Mouse (Mus musculus) cerebellum, adult 2 months (tissue): ENCODE results near the gene Nol11. TPM values are rescaled to one million over a fixed set of nuclear protein-coding genes. Genes with fewer than 3 reads are reported as not detected.
"Not testable (repeated sequence)": the region's sequence is repeated elsewhere in the genome, so short reads cannot be mapped to it uniquely, and the experiment has no call there.

ENCODE experiments used
- DNase-seq, 2 experiments: peaks; one replicate each; pipeline ENCODE4 v3.0.0; 2021
- H3K27ac ChIP-seq: fragments of 200-500 bp; 2 replicates; pipeline ENCODE4 v1.5.1; 2012; ENCODE audit warnings: low read length, control low read depth, inconsistent platforms; ENCODE audit not compliant: insufficient read depth
- H3K27me3 ChIP-seq: fragments of 200-500 bp; 2 replicates; pipeline ENCODE4 v1.6.1; 2012; ENCODE audit warnings: inconsistent platforms, mild to moderate bottlenecking, low read length, moderate library complexity; ENCODE audit not compliant: control insufficient read depth, insufficient read depth
- H3K4me1 ChIP-seq: fragments of 200-500 bp; 2 replicates; pipeline ENCODE4 v1.6.1; 2011; ENCODE audit warnings: low read length; ENCODE audit not compliant: control insufficient read depth, insufficient read depth
- H3K4me3 ChIP-seq: fragments of 200-500 bp; replicated peaks from 2 replicates; pipeline ENCODE3; 2011; ENCODE audit warnings: mild to moderate bottlenecking, low read depth, low read length, control low read depth; ENCODE audit not compliant: insufficient read depth
- CTCF ChIP-seq: fragments of 200-500 bp; IDR thresholded peaks from 2 replicates; pipeline ENCODE4 v1.5.1; 2011; ENCODE audit warnings: low read depth, mild to moderate bottlenecking, control low read depth, low read length, moderate library complexity, borderline replicate concordance; ENCODE audit not compliant: insufficient read depth
- POLR2A ChIP-seq: fragments of 200-500 bp; IDR thresholded peaks from 2 replicates; pipeline ENCODE4 v1.6.1; 2011; ENCODE audit warnings: low read length, control low read depth, borderline replicate concordance; ENCODE audit not compliant: insufficient read depth
- WGBS: fragments of 180-500 bp; shearing (Covaris S2); methylation state at CpG from one replicate; pipeline ENCODE4 v1.1.7; 2018; 5-methylcytosine and 5-hydroxymethylcytosine counted together
- polyA plus RNA-seq: library from polyadenylated mRNA; depleted of rRNA; stranded (reverse); fragments of >200 nt; gene quantifications from 2 replicates; pipeline ENCODE4 v1.2.3, GENCODE M21; 2012

Nol11 gene
- polyA plus RNA-seq, 1 experiment: 20.0 TPM

DNA sequence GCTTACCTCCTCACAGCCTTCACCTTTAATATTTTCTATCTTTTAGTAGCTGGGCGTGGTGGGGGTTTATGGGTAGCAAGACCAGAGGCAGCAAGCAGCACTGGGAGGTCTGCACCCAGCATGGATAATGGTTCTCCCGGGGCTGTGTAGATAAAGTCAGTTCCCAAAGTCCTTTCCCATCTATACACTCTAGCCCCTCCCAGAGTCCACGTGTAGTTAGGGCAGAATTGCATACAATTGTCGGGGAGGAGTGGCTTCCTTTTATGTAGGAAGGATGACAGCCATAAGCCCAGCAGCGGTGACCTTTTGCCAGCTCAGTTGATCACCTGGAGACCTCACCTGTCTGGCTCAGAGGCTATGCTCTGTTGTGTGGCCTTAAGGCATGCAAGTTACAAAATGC, 35.5 kb downstream of the Nol11 start:
- no peak for DNase-seq
- Histone ChIP-seq H3K4me1 (no peaks in the 10 kb centered on the region), H3K27me3 (no peaks in the 10 kb centered on the region), H3K4me3 (no peak overlapping the region), H3K27ac (no peak overlapping the region)
- 78% methylated on average over 5 of the region's 5 CpGs for WGBS
- no peak for TF ChIP-seq CTCF
- no peak for TF ChIP-seq POLR2A

DNA sequence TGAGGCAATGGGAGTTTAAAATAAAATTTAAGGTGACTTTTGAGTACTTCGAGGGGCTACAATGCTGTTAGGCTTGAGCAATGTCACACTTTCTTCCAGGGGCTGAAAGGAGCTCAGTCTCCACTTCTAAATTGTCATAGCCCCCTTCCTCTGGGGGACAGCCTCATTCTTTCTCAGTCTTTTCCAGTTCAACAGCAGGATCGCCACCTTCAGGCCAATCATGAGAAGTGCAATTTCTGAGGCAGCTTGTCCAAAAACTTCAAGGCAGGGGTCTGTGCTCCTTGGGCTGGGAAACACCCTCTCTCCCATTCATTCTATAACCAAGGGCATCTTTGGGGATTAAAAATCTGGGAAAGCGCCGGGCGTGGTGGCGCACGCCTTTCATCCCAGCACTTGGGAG, 37.4 kb downstream of the Nol11 start:
- DNase-seq: no peak
- Histone ChIP-seq H3K4me1 (no peaks in the 10 kb centered on the region), H3K27me3 (no peaks in the 10 kb centered on the region), H3K4me3 (no peak overlapping the region), H3K27ac (no peak overlapping the region)
- no peak for TF ChIP-seq POLR2A
- peak; percentile 38; the same call in 1 of the 2 replicates for TF ChIP-seq CTCF
- WGBS: 76% methylated on average over 7 of the region's 7 CpGs

DNA sequence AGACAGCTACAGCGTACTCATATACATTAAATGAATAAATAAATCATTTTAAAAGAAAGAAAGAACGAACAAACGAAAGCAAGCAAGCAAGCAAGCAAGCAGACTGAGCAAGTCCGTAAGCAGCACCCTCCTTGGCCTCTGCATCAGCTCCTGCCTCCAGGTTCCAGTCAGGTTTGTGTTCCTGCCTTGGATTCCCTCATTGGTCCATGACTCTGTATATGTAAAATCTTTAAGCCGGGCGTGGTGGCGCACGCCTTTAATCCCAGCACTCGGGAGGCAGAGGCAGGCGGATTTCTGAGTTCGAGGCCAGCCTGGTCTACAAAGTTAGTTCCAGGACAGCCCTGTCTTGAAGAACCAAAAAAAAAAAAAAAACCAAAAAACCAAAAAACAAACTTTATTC, 45.2 kb downstream of the Nol11 start:
- not testable (repeated sequence) for H3K27ac ChIP-seq, H3K4me1 ChIP-seq, DNase-seq, H3K27me3 ChIP-seq, H3K4me3 ChIP-seq
- WGBS: 94% methylated on average over 11 of the region's 11 CpGs

DNA sequence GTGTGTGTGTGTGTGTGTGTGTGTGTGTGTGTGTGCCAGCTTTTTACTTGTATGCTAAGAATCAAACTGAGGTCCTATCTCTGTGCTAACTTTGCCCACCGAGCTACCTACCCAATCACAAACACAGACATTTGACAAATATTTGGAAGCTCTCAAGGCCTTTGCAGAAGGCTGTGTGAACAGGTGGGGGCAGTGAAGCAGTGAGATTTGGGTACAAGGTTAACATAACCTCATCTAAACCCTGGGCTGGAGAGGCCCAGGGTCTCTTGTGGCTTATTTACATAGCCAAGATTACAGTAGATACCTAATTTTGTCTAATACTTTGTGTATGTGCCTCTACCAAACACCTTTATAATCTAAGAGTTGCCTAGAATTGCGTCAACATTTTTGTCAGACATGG, 46.8 kb downstream of the Nol11 start:
- Histone ChIP-seq H3K27ac (no peak overlapping the region), H3K4me3 (no peak overlapping the region), H3K4me1 (no peaks in the 10 kb centered on the region), H3K27me3 (no peaks in the 10 kb centered on the region)
- WGBS: 83% methylated on average over 2 of the region's 2 CpGs
- no peak for DNase-seq
- TF ChIP-seq CTCF (no peak), POLR2A (no peak)

DNA sequence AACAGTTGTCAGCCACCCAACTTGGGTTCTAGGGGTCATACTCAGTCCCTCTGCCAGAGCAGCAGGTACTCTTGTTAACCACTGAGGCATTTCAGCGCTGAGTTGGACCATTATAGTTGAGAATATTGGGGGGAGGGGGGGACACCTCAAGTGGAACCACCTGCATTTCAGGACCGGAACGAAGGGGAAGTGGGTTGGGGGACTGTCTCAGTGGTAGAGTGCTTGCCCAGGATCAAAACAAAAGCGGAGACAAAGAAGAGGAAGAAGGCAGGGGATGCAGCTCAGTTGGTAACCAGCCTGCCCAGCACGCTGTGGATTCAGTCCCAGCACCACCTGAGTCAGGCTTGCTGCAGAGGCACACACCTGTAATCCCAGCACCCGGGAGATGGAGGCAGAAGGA, 48.4 kb downstream of the Nol11 start:
- H3K4me1 ChIP-seq: no peaks in the 10 kb centered on the region
- H3K27ac ChIP-seq: no peak overlapping the region
- TF ChIP-seq POLR2A: no peak
- TF ChIP-seq CTCF: no peak
- H3K27me3 ChIP-seq: no peaks in the 10 kb centered on the region
- no peak overlapping the region for H3K4me3 ChIP-seq
- WGBS: 17% methylated on average over 6 of the region's 6 CpGs
- no peak for DNase-seq

DNA sequence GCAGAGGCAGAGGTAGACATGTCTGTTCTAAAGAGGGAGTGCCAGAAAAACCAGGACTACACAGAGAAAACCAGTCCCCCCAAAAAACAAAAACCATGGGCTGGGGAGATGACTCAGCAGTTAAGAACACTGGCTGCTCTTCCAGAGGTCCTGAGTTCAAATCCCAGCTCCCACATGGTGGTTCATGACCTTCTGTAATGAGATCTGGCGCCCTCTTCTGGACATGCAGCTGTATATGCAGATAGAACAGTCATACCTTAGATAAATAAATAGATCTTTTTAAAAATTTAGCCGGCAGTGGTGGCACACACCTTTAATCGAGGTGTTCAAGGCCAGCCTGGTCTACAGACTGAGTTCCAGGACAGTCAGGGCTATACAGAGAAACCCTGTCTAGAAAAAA, 50.5 kb downstream of the Nol11 start:
- 74% methylated on average over 3 of the region's 3 CpGs for WGBS
- TF ChIP-seq POLR2A (no peak), CTCF (no peak)
- Histone ChIP-seq H3K27ac (no peak overlapping the region), H3K4me1 (no peaks in the 10 kb centered on the region), H3K4me3 (no peak overlapping the region), H3K27me3 (no peaks in the 10 kb centered on the region)
- DNase-seq: no peak

DNA sequence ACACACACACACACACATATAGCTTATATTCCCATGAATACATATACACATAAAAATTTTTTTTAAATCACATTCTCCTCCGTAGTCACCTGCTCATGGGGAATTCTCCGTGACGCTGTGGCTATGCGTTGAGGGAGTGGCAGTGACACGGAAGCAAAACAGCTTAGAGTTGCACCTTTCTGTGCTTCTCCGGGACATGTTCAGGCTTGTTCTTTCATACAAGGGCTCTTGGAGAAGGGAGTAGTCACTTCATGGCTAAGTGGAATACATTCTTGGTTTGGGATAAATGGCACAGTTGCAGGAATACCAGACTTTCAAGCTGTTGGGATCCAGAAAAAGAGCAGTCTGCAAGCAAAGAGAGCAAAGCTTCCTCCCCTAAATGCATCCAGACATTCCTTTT, 51.6 kb downstream of the Nol11 start:
- Histone ChIP-seq H3K27me3 (no peaks in the 10 kb centered on the region), H3K4me1 (no peaks in the 10 kb centered on the region), H3K4me3 (no peak overlapping the region), H3K27ac (no peak overlapping the region)
- no peak for TF ChIP-seq POLR2A
- TF ChIP-seq CTCF: no peak
- DNase-seq: no peak
- 96% methylated on average over 6 of the region's 6 CpGs for WGBS

DNA sequence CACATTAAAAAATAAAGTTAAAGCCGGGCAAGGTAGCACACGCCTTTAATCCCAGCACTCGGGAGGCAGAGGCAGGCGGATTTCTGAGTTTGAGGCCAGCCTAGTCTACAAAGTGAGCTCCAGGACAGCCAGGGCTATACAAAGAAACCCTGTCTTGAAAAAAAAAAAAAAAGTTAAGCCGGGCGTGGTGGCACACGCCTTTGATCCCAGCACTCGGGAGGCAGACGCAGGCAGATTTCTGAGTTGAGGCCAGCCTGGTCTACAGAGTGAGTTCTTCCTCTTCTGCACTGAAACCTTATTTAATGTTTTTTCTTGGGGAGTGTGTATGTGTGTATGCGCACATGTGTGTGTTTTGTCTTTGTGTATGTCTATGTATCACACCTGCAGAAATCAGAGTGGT, 52.7 kb downstream of the Nol11 start:
- H3K27me3 ChIP-seq, DNase-seq, H3K4me1 ChIP-seq, H3K4me3 ChIP-seq, H3K27ac ChIP-seq: not testable (repeated sequence)
- WGBS: 95% methylated on average over 10 of the region's 10 CpGs

DNA sequence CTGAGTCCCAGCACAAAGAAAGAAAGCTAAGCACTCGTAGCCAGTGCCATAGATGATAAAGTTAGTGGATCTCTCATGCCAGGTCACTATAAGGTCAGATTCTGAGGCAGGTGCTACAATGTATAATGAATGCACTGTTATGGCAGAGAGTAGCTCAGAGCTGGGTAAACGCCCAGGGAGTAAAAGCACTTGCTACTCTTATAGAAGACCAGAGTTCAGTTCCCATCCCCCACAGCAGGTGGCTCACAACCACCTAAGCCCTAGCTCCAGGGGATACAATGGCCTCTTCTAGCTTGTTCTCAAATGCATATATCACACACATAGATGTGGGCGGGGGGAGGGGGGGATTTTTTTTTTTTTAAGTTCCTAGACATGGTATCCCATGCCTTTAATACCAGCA, 53.4 kb downstream of the Nol11 start:
- H3K4me3 ChIP-seq: no peak overlapping the region
- DNase-seq: no peak
- 60% methylated on average over 3 of the region's 3 CpGs for WGBS
- no peak overlapping the region for H3K27ac ChIP-seq
- no peaks in the 10 kb centered on the region for H3K4me1 ChIP-seq
- TF ChIP-seq CTCF (no peak), POLR2A (no peak)
- no peaks in the 10 kb centered on the region for H3K27me3 ChIP-seq
